Mouse (Mus musculus) Patski (cell line): ENCODE results near the gene Pheta1. TPM values are rescaled to one million over a fixed set of nuclear protein-coding genes. Genes with fewer than 3 reads are reported as not detected.
A peak's percentile ranks its signal among the peaks of the same experiment; 100 is the strongest.

Experiments used
- ATAC-seq: fragments of 100-300 bp; one replicate; pipeline ENCODE4 v1.8.0; 2021
- CTCF ChIA-PET: fragments of 350-600 bp; sonication (Branson Sonifier 250); formaldehyde crosslinking; loops from one replicate; lab custom pipeline; 2022; ENCODE audit warnings: inconsistent platforms; lab: Charles Lee
- POLR2A ChIA-PET: fragments of 350-600 bp; sonication (Branson Sonifier 250); formaldehyde crosslinking; loops from one replicate; lab custom pipeline; 2022; ENCODE audit warnings: antibody characterized with exemption, inconsistent platforms; lab: Charles Lee
- DNase-seq: peaks from one replicate; pipeline ENCODE4 v3.0.0-alpha.2; 2011; ENCODE audit warnings: low read depth, low spot score
- H3K27me3 ChIP-seq: fragments of 371-371 bp; one replicate; pipeline ENCODE4 v1.5.1; 2021
- CTCF ChIP-seq: fragments of 100-300 bp; IDR thresholded peaks from one replicate; pipeline ENCODE4 v1.5.1; 2021
- in situ Hi-C: fragments of 300-500 bp; cut with MboI; formaldehyde crosslinking; loops from 3 replicates; pipeline ENCODE4 v1.11.1; 2018; ENCODE audit warnings: low pct_unique_long_range_greater_than_20kb, mixed read lengths
- polyA plus RNA-seq: library from polyadenylated mRNA; unstranded; gene quantifications from one replicate; pipeline ENCODE4 v1.2.3, GENCODE M21; 2021

Gene Pheta1
- polyA plus RNA-seq, 1 experiment from 2014 or later: 17.9 TPM

DNA sequence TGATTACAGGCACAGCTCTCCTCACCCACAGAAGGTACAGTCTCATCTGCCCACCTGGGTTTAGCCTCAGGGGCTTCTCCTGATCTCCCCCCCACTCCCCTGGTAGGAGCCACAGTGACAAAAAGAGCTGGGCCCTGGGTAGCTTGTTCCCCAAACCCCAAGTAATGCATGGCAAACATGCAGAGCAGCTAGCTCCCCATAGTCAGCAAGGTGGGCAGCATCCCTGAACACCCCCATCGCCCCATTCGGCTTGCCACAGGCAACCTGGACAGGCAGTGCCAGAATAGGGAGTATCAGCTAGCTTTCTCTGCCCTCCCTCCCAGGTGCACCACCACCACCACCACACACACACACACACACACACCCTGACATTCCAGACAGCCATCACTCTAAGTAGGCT is 15.6 kb upstream of the Pheta1 start:
- DNase-seq: no peak
- POLR2A ChIA-PET: interaction anchor here (0.6 to 7.0 kb wide), 2 partner anchors 13 to 393 kb away, joined by 8 to 61 read pairs; no protein-coding TSS in a partner anchor
- no peaks in the 10 kb centered on the region for H3K27me3 ChIP-seq
- TF ChIP-seq CTCF: no peak
- CTCF ChIA-PET: interaction anchor here (1.8 to 2.8 kb wide), 5 partner anchors 8 to 21 kb away, joined by 3 to 8 read pairs (median 6); no protein-coding TSS in a partner anchor
- in situ Hi-C loops: no loop called here
- no peak for ATAC-seq

DNA sequence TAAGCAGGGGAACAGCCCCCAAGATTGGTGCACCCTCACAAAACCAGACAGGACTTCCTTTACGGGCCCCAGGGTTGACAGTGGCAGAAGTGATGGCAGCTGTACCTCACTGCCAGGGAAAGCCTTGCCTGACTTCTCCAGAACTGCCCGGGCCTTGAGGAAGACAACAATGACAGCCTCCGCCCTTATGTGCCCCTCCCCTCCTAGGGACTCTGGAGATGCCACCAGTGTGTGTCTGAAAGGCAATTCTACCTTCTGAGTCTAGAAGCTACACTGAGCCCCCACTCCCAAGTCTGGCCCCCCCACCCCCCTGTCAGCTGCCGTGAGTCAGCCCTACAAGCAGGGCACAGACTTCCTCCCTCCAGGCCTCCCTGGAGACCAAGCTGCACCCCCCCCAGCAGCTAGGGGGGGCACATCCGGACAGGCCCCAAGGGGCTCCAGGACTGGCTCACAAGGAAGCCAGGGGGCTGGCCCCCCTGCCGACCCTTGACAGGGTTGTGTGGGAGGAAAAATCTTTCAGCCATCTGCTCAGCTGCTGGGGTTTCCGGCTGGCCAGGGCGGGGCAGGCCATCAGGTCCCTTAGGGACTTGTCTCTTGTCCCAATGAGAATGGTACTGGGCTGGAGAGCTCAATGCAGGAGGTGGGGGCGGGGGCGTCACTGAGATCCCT is 15.1 kb upstream of the Pheta1 start:
- no peaks in the 10 kb centered on the region for H3K27me3 ChIP-seq
- DNase-seq (no peak), ATAC-seq (no peak)
- ChIA-PET POLR2A (interaction anchor here (0.7 to 7.0 kb wide), 2 partner anchors 9 to 14 kb away, joined by 4 to 61 read pairs; no protein-coding TSS in a partner anchor), CTCF (interaction anchor here (1.1 to 2.8 kb wide), 5 partner anchors 9 to 21 kb away, joined by 3 to 8 read pairs (median 6); no protein-coding TSS in a partner anchor)
- in situ Hi-C loops: no loop called here
- TF ChIP-seq CTCF: no peak

GRCm38 (mm10) chr5:121834241-121834606 is 14.6 kb upstream of the Pheta1 start:
- no peaks in the 10 kb centered on the region for H3K27me3 ChIP-seq
- ATAC-seq: no peak
- ChIA-PET POLR2A (interaction anchor here (0.7 to 7.0 kb wide), 3 partner anchors 9 to 19 kb away, joined by 3 to 61 read pairs (median 4); no protein-coding TSS in a partner anchor), CTCF (interaction anchor here (1.1 to 2.8 kb wide), 5 partner anchors 9 to 22 kb away, joined by 3 to 8 read pairs (median 6); no protein-coding TSS in a partner anchor)
- in situ Hi-C loops: no loop called here
- no peak for TF ChIP-seq CTCF
- DNase-seq: no peak

DNA sequence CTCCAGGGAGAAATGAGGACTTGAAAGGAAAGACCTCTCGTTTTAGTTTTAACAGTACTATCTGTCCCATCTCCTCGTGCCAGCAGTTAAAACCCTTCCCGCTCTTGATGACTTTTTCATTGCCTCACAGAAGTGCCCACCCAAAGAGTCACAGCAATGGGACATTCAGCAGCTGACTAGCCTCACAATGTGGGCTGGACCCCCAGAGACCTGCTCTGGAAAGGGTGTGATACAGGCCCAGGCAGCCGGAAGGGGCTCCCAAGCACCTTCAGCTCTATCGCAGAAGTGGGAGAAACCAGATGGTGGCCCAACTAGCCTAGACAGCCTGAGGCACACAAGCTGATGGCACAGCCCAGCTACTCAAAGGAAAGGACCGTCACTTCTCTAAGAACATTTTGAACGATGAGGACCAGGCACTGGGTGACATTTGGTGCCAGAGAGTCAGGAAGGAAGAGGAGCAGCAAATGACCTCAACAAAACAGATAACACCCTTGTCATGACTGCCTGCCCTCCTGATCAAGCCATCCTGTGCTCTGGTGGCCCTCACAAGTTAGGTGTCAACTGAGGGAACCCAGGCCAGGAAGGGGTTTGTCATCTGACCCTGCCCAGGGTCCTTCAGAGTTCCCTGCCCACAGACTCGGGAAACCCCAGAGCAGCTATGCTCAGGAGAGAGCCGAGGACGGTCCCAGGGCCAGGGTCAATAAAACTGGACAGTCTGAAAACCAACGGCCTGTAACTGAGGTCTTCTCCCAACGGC is 13.6 kb upstream of the Pheta1 start:
- in situ Hi-C loops: no loop called here
- DNase-seq: no peak
- no peak for TF ChIP-seq CTCF
- ChIA-PET POLR2A (interaction anchor here (1.2 to 7.0 kb wide), 2 partner anchors 15 to 18 kb away, joined by 3 to 61 read pairs; no protein-coding TSS in a partner anchor), CTCF (interaction anchor here (1.2 to 2.8 kb wide), 4 partner anchors 8 to 23 kb away, joined by 4 to 8 read pairs (median 5); no protein-coding TSS in a partner anchor)
- ATAC-seq: no peak
- no peaks in the 10 kb centered on the region for H3K27me3 ChIP-seq

DNA sequence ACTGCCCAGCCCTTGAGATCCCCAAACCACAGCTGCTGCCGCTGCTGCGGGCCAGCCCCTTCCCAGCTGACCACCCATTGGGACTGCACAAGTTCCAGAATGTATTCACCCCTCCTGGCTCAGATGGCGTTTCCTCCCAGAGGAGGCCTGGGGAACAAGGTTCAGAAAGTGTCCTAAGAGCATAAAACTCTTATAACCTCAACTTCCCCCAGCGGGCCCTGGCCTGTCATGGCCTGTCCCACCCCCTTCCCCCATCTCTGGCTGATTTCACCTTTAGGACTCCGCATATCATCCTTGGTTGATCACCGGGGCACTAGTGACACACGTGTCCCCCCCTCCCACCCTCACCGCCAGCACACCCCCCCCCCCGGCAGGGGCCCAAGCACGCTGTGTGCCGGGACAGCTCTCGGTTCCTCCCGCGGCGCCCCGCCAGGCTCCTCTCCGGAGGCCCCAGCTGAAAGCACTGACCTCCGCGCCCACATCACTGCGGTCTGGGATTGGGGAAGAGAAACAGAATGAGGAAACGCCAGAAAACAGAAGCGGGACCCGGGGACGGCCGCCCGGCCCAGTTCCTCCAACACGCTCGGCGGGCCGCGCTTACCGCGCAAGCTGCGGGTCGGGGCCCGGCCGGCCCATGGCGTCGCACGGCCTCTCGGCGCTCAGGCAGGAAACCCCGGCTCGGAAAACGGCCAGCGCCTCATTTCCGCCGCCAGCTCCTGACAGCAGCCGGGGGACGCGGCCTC is 12.7 kb upstream of the Pheta1 start:
- in situ Hi-C loops: no loop called here
- CTCF ChIA-PET: interaction anchor here (1.2 to 1.8 kb wide), 5 partner anchors 10 to 21 kb away, joined by 3 to 5 read pairs (median 4); no protein-coding TSS in a partner anchor
- no peak for DNase-seq
- POLR2A ChIA-PET: interaction anchor here (0.8 to 7.0 kb wide), 3 partner anchors 10 to 23 kb away, joined by 3 to 61 read pairs (median 5); no protein-coding TSS in a partner anchor
- no peaks in the 10 kb centered on the region for H3K27me3 ChIP-seq
- TF ChIP-seq CTCF: no peak
- peak; percentile 31 for ATAC-seq

GRCm38 (mm10) chr5:121836692-121837415 is 11.9 kb upstream of the Pheta1 start:
- POLR2A ChIA-PET: interaction anchor here (0.8 to 7.0 kb wide), 3 partner anchors 11 to 24 kb away, joined by 3 to 61 read pairs (median 5); no protein-coding TSS in a partner anchor
- no peaks in the 10 kb centered on the region for H3K27me3 ChIP-seq

GRCm38 (mm10) chr5:121837441-121838340 is 11.1 kb upstream of the Pheta1 start, which contains the start of gene Sh2b3:
Gene Sh2b3, minus strand, starts transcription at chr5:121837646.
- CTCF ChIA-PET: interaction anchor here (1.0 to 1.8 kb wide), 8 partner anchors 12 to 109 kb away, joined by 3 to 5 read pairs (median 4); no protein-coding TSS in a partner anchor
- DNase-seq (no peak), ATAC-seq (no peak)
- POLR2A ChIA-PET: interaction anchor here (0.7 to 7.0 kb wide), 2 partner anchors 18 to 26 kb away, joined by 3 to 61 read pairs; no protein-coding TSS in a partner anchor
- TF ChIP-seq CTCF: no peak
- in situ Hi-C loops: no loop called here
- H3K27me3 ChIP-seq: no peaks in the 10 kb centered on the region

More at GRCm38 (mm10) chr5:121836692-121837415, 11.9 kb upstream of the Pheta1 start:
- no peak for TF ChIP-seq CTCF
- CTCF ChIA-PET: interaction anchor here (1.1 to 1.8 kb wide), 6 partner anchors 11 to 28 kb away, joined by 3 to 5 read pairs (median 4); no protein-coding TSS in a partner anchor
- peak; percentile 64 for ATAC-seq
- in situ Hi-C loops: no loop called here
- peak; percentile 84 for DNase-seq
